Mouse (Mus musculus): ENCODE measurements around the gene Neurl3. TPM values are rescaled to one million over a fixed set of nuclear protein-coding genes. Genes with fewer than 3 reads are reported as not detected.

The Neurl3 gene
- polyA plus RNA-seq, 1 experiment from 2014 or later, result 4.4 TPM

GRCm38 (mm10) chr1:36300486-36300885 is 26.0 kb upstream of the Neurl3 start:
- Histone ChIP-seq H3K27me3 (ENCODE audit: insufficient read depth, low read length) (peaks cover 30% of the 10 kb centered on the region), H3K9ac (replicated peaks) (no peak overlapping the region), H3K4me1 (ENCODE audit: insufficient read depth) (peaks cover 14% of the 10 kb centered on the region), H3K9me3 (ENCODE audit: low read length) (no peaks in the 10 kb centered on the region), H3K4me3 (ENCODE audit: low read depth, low read length) (no peak overlapping the region), H3K27ac (ENCODE audit: low read depth) (no peak overlapping the region), H3K36me3 (replicated peaks; ENCODE audit: insufficient read depth, low read length) (no peaks in the 10 kb centered on the region), H3K4me2 (ENCODE audit: low read depth, low read length) (no peak overlapping the region)
- 80% methylated on average over 6 of the region's 6 CpGs for WGBS (ENCODE audit: insufficient replicate concordance)
- ATAC-seq (no peak), DNase-seq (no peak)
- TF ChIP-seq EP300 (IDR thresholded peaks at IDR 0.05; ENCODE audit: low read depth), result no peak
- no peak for TF ChIP-seq CTCF (IDR thresholded peaks at IDR 0.05; ENCODE audit: low read depth)

GRCm38 (mm10) chr1:36299676-36300075 is 25.2 kb upstream of the Neurl3 start:
- Histone ChIP-seq H3K4me1 (ENCODE audit: insufficient read depth) (peaks cover 14% of the 10 kb centered on the region), H3K27me3 (ENCODE audit: insufficient read depth, low read length) (peaks cover 30% of the 10 kb centered on the region), H3K4me3 (ENCODE audit: low read depth, low read length) (no peak overlapping the region), H3K9me3 (ENCODE audit: low read length) (no peaks in the 10 kb centered on the region), H3K36me3 (replicated peaks; ENCODE audit: insufficient read depth, low read length) (no peaks in the 10 kb centered on the region), H3K27ac (ENCODE audit: low read depth) (peak overlapping the region; percentile 55; the same call in 1 of the 2 replicates), H3K9ac (replicated peaks) (no peak overlapping the region), H3K4me2 (ENCODE audit: low read depth, low read length) (no peak overlapping the region)
- TF ChIP-seq CTCF (IDR thresholded peaks at IDR 0.05; ENCODE audit: low read depth) (no peak), EP300 (IDR thresholded peaks at IDR 0.05; ENCODE audit: low read depth) (no peak)
- no peak for DNase-seq
- 51% methylated on average over 2 of the region's 2 CpGs for WGBS (ENCODE audit: insufficient replicate concordance)
- no peak for ATAC-seq

GRCm38 (mm10) chr1:36299126-36299525 is 24.6 kb upstream of the Neurl3 start:
- ATAC-seq (no peak), DNase-seq (no peak)
- Histone ChIP-seq H3K27me3 (ENCODE audit: insufficient read depth, low read length) (peaks cover 30% of the 10 kb centered on the region), H3K9ac (replicated peaks) (no peak overlapping the region), H3K4me3 (ENCODE audit: low read depth, low read length) (no peak overlapping the region), H3K4me2 (ENCODE audit: low read depth, low read length) (peak overlapping the region; percentile 15; the same call in 1 of the 2 replicates), H3K36me3 (replicated peaks; ENCODE audit: insufficient read depth, low read length) (no peaks in the 10 kb centered on the region), H3K9me3 (ENCODE audit: low read length) (no peaks in the 10 kb centered on the region), H3K27ac (ENCODE audit: low read depth) (0 out of 2 replicates have a peak overlapping the region, but pooled peaks have one; percentile 12), H3K4me1 (ENCODE audit: insufficient read depth) (peaks cover 14% of the 10 kb centered on the region)
- 31% methylated on average over 13 of the region's 13 CpGs for WGBS (ENCODE audit: insufficient replicate concordance)
- TF ChIP-seq CTCF (IDR thresholded peaks at IDR 0.05; ENCODE audit: low read depth), result no peak
- TF ChIP-seq EP300 (IDR thresholded peaks at IDR 0.05; ENCODE audit: low read depth), result no peak

- no peaks in the 10 kb centered on the region for H3K36me3 ChIP-seq (replicated peaks; ENCODE audit: insufficient read depth, low read length)
- DNase-seq (no peak), ATAC-seq (no peak)
- no peak overlapping the region for H3K27ac ChIP-seq (ENCODE audit: low read depth)
- H3K4me2 ChIP-seq (ENCODE audit: low read depth, low read length), result no peak overlapping the region
- no peak overlapping the region for H3K4me3 ChIP-seq (ENCODE audit: low read depth, low read length)
- H3K9me3 ChIP-seq (ENCODE audit: low read length), result no peaks in the 10 kb centered on the region
- peaks cover 11% of the 10 kb centered on the region for H3K4me1 ChIP-seq (ENCODE audit: insufficient read depth)
- peaks cover 23% of the 10 kb centered on the region for H3K27me3 ChIP-seq (ENCODE audit: insufficient read depth, low read length)
- TF ChIP-seq CTCF (IDR thresholded peaks at IDR 0.05; ENCODE audit: low read depth), result no peak
- no peak for TF ChIP-seq EP300 (IDR thresholded peaks at IDR 0.05; ENCODE audit: low read depth)
- H3K9ac ChIP-seq (replicated peaks), result no peak overlapping the region
- 64% methylated on average over 4 of the region's 4 CpGs for WGBS (ENCODE audit: insufficient replicate concordance)
Observed at GRCm38 (mm10) chr1:36298107-36298506, 23.6 kb upstream of the Neurl3 start.

DNA sequence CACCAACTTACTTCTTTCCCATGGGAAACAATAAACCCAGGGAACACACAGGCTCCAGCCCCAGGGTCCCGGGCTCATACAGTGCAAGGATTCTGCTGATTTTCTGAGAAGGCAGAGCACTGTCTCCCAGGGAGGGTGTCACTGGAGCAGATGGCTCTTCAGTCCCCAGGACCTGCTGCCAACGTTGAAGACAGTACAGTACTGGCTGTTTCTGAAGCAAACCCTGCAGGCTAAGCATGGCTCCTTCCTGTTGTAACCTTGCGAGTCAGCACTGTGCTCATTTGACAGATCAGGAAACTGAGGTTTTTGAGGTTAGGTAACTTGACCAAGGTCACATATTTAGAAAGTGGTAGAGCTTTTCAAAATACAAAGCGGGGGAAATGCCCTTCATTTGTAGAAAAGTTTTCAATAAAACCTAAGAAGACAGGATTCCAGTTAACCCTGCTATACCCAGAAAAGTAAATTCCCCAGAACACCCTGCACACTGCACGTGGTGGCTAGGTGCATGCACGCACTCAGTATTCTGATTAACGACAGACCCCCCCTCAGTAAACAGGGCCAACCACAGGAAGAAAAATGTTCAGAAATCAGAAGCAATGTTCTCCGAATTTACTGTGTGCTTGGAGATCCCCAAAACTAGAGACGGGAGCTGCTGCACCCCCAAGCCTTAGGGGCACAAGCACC is 22.1 kb upstream of the Neurl3 start:
- no peak overlapping the region for H3K4me3 ChIP-seq (ENCODE audit: low read depth, low read length)
- H3K9me3 ChIP-seq (ENCODE audit: low read length), result no peaks in the 10 kb centered on the region
- no peak overlapping the region for H3K9ac ChIP-seq (replicated peaks)
- 25% methylated on average over 9 of the region's 9 CpGs for WGBS (ENCODE audit: insufficient replicate concordance)
- H3K27me3 ChIP-seq (ENCODE audit: insufficient read depth, low read length), result 0 out of 2 replicates have a peak, but pooled peaks cover 14% of the 10 kb centered on the region
- no peak overlapping the region for H3K27ac ChIP-seq (ENCODE audit: low read depth)
- H3K36me3 ChIP-seq (replicated peaks; ENCODE audit: insufficient read depth, low read length), result no peaks in the 10 kb centered on the region
- H3K4me1 ChIP-seq (ENCODE audit: insufficient read depth), result peaks cover 7% of the 10 kb centered on the region; the same call in 1 of the 2 replicates
- no peak for DNase-seq
- TF ChIP-seq EP300 (IDR thresholded peaks at IDR 0.05; ENCODE audit: low read depth) (no peak), CTCF (IDR thresholded peaks at IDR 0.05; ENCODE audit: low read depth) (no peak)
- ATAC-seq, result no peak
- H3K4me2 ChIP-seq (ENCODE audit: low read depth, low read length), result peak overlapping the region; percentile 23

- Histone ChIP-seq H3K27ac (ENCODE audit: low read depth) (0 out of 2 replicates have a peak overlapping the region, but pooled peaks have one; percentile 7), H3K36me3 (replicated peaks; ENCODE audit: insufficient read depth, low read length) (no peaks in the 10 kb centered on the region), H3K27me3 (ENCODE audit: insufficient read depth, low read length) (0 out of 2 replicates have a peak, but pooled peaks cover 10% of the 10 kb centered on the region), H3K9ac (replicated peaks) (no peak overlapping the region), H3K4me3 (ENCODE audit: low read depth, low read length) (no peak overlapping the region), H3K9me3 (ENCODE audit: low read length) (no peaks in the 10 kb centered on the region), H3K4me1 (ENCODE audit: insufficient read depth) (peaks cover 7% of the 10 kb centered on the region; the same call in 1 of the 2 replicates), H3K4me2 (ENCODE audit: low read depth, low read length) (no peak overlapping the region)
- no peak for TF ChIP-seq EP300 (IDR thresholded peaks at IDR 0.05; ENCODE audit: low read depth)
- TF ChIP-seq CTCF (IDR thresholded peaks at IDR 0.05; ENCODE audit: low read depth), result no peak
- DNase-seq (no peak), ATAC-seq (no peak)
- 59% methylated on average over 3 of the region's 3 CpGs for WGBS (ENCODE audit: insufficient replicate concordance)
Observed at GRCm38 (mm10) chr1:36294402-36294801, 19.9 kb upstream of the Neurl3 start.

Data from liver, postnatal 0 days (tissue).